Mouse (Mus musculus) hindbrain, embryonic 14.5 days (tissue): ENCODE measurements around the gene Grip2. TPM values are rescaled to one million over a fixed set of nuclear protein-coding genes. Genes with fewer than 3 reads are reported as not detected.

Source experiments
- ATAC-seq: fragments of 200-750 bp; cut with Nextera tagmentation; 2 replicates; pipeline ENCODE4 v1.8.0; 2017; ENCODE audit warnings: moderate number of reproducible peaks, mild to moderate bottlenecking, moderate TSS enrichment, moderate library complexity; ENCODE audit not compliant: low FRiP score
- DNase-seq: peaks from one replicate; pipeline ENCODE4 v3.0.0-alpha.2; 2015; ENCODE audit warnings: low spot score
- H3K27ac ChIP-seq: fragments of 300-500 bp; sonication (generic); 2 replicates; pipeline ENCODE4 v1.5.1; 2014; ENCODE audit warnings: mild to moderate bottlenecking, moderate library complexity
- H3K27me3 ChIP-seq: fragments of 300-500 bp; sonication (generic); 2 replicates; pipeline ENCODE4 v1.6.1; 2014; ENCODE audit warnings: mild to moderate bottlenecking, low read length, mixed read lengths; ENCODE audit not compliant: control insufficient read depth, insufficient read depth
- H3K36me3 ChIP-seq: fragments of 300-500 bp; sonication (generic); replicated peaks from 2 replicates; pipeline ENCODE4 v1.6.1; 2014; ENCODE audit not compliant: control insufficient read depth, insufficient read depth
- H3K4me1 ChIP-seq: fragments of 300-500 bp; sonication (generic); replicated peaks from 2 replicates; pipeline ENCODE4 v1.6.1; 2014; ENCODE audit warnings: antibody characterized with exemption, low read length, mixed read lengths; ENCODE audit not compliant: control insufficient read depth, insufficient read depth
- H3K4me2 ChIP-seq: fragments of 300-500 bp; sonication (generic); replicated peaks from 2 replicates; pipeline ENCODE4 v1.6.1; 2014; ENCODE audit warnings: mild to moderate bottlenecking, moderate library complexity
- H3K4me3 ChIP-seq: fragments of 300-500 bp; sonication (generic); replicated peaks from 2 replicates; pipeline ENCODE4 v1.5.1; 2014; ENCODE audit warnings: mild to moderate bottlenecking, low read length
- H3K9ac ChIP-seq: fragments of 300-500 bp; sonication (generic); 2 replicates; pipeline ENCODE4 v1.6.1; 2014
- H3K9me3 ChIP-seq: fragments of 300-500 bp; sonication (generic); 2 replicates; pipeline ENCODE4 v1.6.1; 2016; ENCODE audit warnings: low read length; ENCODE audit not compliant: control insufficient read depth
- WGBS: fragments of 180-500 bp; shearing (Covaris S2); extraction: QIAGEN DNeasy Blood & Tissue Kit; methylation state at CpG from one replicate; pipeline ENCODE4 v1.1.7; 2014; 5-methylcytosine and 5-hydroxymethylcytosine counted together
- polyA plus RNA-seq: library from polyadenylated mRNA; unstranded; fragments of >200 nt; fragmentation: Nextera tagmentation; extraction: Ambion mirVana; gene quantifications from 2 replicates; pipeline ENCODE4 v1.2.1, GENCODE M21; 2014

Gene Grip2
- polyA plus RNA-seq, 1 experiment from 2014 or later: 8.6 TPM

GRCm38 (mm10) chr6:91728939-91729619 lies 98.0 kb downstream of the Grip2 start:
- Histone ChIP-seq H3K4me3 (no peak overlapping the region), H3K27me3 (no peaks in the 10 kb centered on the region), H3K9ac (peak overlapping the region; percentile 31; the same call in 1 of the 2 replicates), H3K36me3 (peaks cover 80% of the 10 kb centered on the region), H3K4me2 (no peak overlapping the region), H3K9me3 (no peaks in the 10 kb centered on the region), H3K4me1 (peaks cover 30% of the 10 kb centered on the region), H3K27ac (peak overlapping the region; percentile 81)
- 28% methylated on average over 6 of the region's 6 CpGs for WGBS
- DNase-seq: no peak
- ATAC-seq: no peak; the same call in 1 of the 2 replicates

GRCm38 (mm10) chr6:91727361-91727760 lies 99.7 kb downstream of the Grip2 start:
- WGBS: 82% methylated on average over 1 of the region's 1 CpGs
- no peak for DNase-seq
- Histone ChIP-seq H3K27ac (no peak overlapping the region), H3K9ac (no peak overlapping the region), H3K4me1 (peaks cover 30% of the 10 kb centered on the region), H3K27me3 (no peaks in the 10 kb centered on the region), H3K4me2 (no peak overlapping the region), H3K4me3 (no peak overlapping the region), H3K36me3 (peaks cover 81% of the 10 kb centered on the region), H3K9me3 (no peaks in the 10 kb centered on the region)
- ATAC-seq: no peak

- H3K4me3 ChIP-seq: no peak overlapping the region
- no peak for ATAC-seq
- H3K36me3 ChIP-seq: peaks cover 33% of the 10 kb centered on the region
- H3K9me3 ChIP-seq: no peaks in the 10 kb centered on the region
- H3K9ac ChIP-seq: no peak overlapping the region
- whole genome bisulfite sequencing: 21% methylated on average over 12 of the region's 12 CpGs
- no peak for DNase-seq
- no peak overlapping the region for H3K4me2 ChIP-seq
- H3K27me3 ChIP-seq: no peaks in the 10 kb centered on the region
- peak overlapping the region; percentile 40 for H3K27ac ChIP-seq
- peaks cover 40% of the 10 kb centered on the region for H3K4me1 ChIP-seq
Measured at GRCm38 (mm10) chr6:91721215-91721701, 105.8 kb downstream of the Grip2 start.

- Histone ChIP-seq H3K4me1 (peaks cover 40% of the 10 kb centered on the region), H3K9me3 (no peaks in the 10 kb centered on the region), H3K36me3 (peaks cover 28% of the 10 kb centered on the region), H3K4me3 (no peak overlapping the region), H3K9ac (peak overlapping the region; percentile 24), H3K27ac (peak overlapping the region; percentile 81), H3K27me3 (no peaks in the 10 kb centered on the region), H3K4me2 (peak overlapping the region; percentile 33)
- peak; percentile 10 for ATAC-seq
- WGBS: 32% methylated on average over 4 of the region's 4 CpGs
- no peak for DNase-seq
Measured at GRCm38 (mm10) chr6:91720588-91721214, 106.3 kb downstream of the Grip2 start.

GRCm38 (mm10) chr6:91719865-91720533 lies 107.1 kb downstream of the Grip2 start:
- ATAC-seq (peak; percentile 79), DNase-seq (peak; percentile 78)
- H3K4me2 ChIP-seq: peak overlapping the region; percentile 33
- H3K4me3 ChIP-seq: no peak overlapping the region
- H3K9ac ChIP-seq: peak overlapping the region; percentile 24
- H3K27ac ChIP-seq: peak overlapping the region; percentile 81
- H3K9me3 ChIP-seq: no peaks in the 10 kb centered on the region
- 5% methylated on average over 9 of the region's 9 CpGs for WGBS
- H3K4me1 ChIP-seq: peaks cover 40% of the 10 kb centered on the region
- no peaks in the 10 kb centered on the region for H3K27me3 ChIP-seq
- H3K36me3 ChIP-seq: peaks cover 23% of the 10 kb centered on the region

GRCm38 (mm10) chr6:91719042-91719747 lies 107.9 kb downstream of the Grip2 start:
- Histone ChIP-seq H3K4me3 (no peak overlapping the region), H3K27ac (peak overlapping the region; percentile 81), H3K9ac (peak overlapping the region; percentile 24; the same call in 1 of the 2 replicates), H3K4me1 (peaks cover 45% of the 10 kb centered on the region), H3K36me3 (peaks cover 20% of the 10 kb centered on the region), H3K4me2 (peak overlapping the region; percentile 33), H3K27me3 (no peaks in the 10 kb centered on the region), H3K9me3 (no peaks in the 10 kb centered on the region)
- DNase-seq (peak; percentile 73), ATAC-seq (peak; percentile 71)
- WGBS: 51% methylated on average over 6 of the region's 6 CpGs

- peak overlapping the region; percentile 81 for H3K27ac ChIP-seq
- 41% methylated on average over 3 of the region's 3 CpGs for WGBS
- H3K9ac ChIP-seq: no peak overlapping the region; the same call in 1 of the 2 replicates
- H3K36me3 ChIP-seq: peaks cover 14% of the 10 kb centered on the region
- DNase-seq (no peak), ATAC-seq (0 out of 2 replicates have a peak, but pooled peaks have one; percentile 5)
- H3K4me2 ChIP-seq: no peak overlapping the region
- H3K27me3 ChIP-seq: no peaks in the 10 kb centered on the region
- H3K9me3 ChIP-seq: no peaks in the 10 kb centered on the region
- H3K4me1 ChIP-seq: peaks cover 47% of the 10 kb centered on the region
- no peak overlapping the region for H3K4me3 ChIP-seq
Measured at GRCm38 (mm10) chr6:91718603-91719002, 108.4 kb downstream of the Grip2 start.

GRCm38 (mm10) chr6:91718067-91718466 lies 109.0 kb downstream of the Grip2 start:
- Histone ChIP-seq H3K4me2 (no peak overlapping the region), H3K36me3 (peaks cover 9% of the 10 kb centered on the region), H3K27me3 (no peaks in the 10 kb centered on the region), H3K9ac (no peak overlapping the region), H3K9me3 (no peaks in the 10 kb centered on the region), H3K4me3 (no peak overlapping the region), H3K27ac (peak overlapping the region; percentile 81), H3K4me1 (peaks cover 52% of the 10 kb centered on the region)
- ATAC-seq (no peak), DNase-seq (no peak)
- WGBS: 70% methylated on average over 2 of the region's 2 CpGs
